Mouse (Mus musculus) embryonic facial prominence, embryonic 13.5 days (tissue): ENCODE results near the gene Atp8b4. TPM values are rescaled to one million over a fixed set of nuclear protein-coding genes. Genes with fewer than 3 reads are reported as not detected.

Experiments used
- ATAC-seq: fragments of 200-750 bp; cut with Nextera tagmentation; 2 replicates; pipeline ENCODE4 v1.8.0; 2017; ENCODE audit warnings: low read depth; ENCODE audit not compliant: insufficient number of reproducible peaks, insufficient read depth, low FRiP score, low TSS enrichment
- H3K27ac ChIP-seq: fragments of 300-500 bp; sonication (generic); 2 replicates; pipeline ENCODE4 v1.5.1; 2015; ENCODE audit warnings: moderate library complexity, mild to moderate bottlenecking, inconsistent platforms
- H3K27me3 ChIP-seq: fragments of 300-500 bp; sonication (generic); 2 replicates; pipeline ENCODE4 v1.6.1; 2015; ENCODE audit warnings: mild to moderate bottlenecking, inconsistent platforms
- H3K36me3 ChIP-seq: fragments of 300-500 bp; sonication (generic); 2 replicates; pipeline ENCODE4 v1.6.1; 2015; ENCODE audit warnings: mild to moderate bottlenecking, inconsistent platforms
- H3K4me1 ChIP-seq: fragments of 300-500 bp; sonication (generic); 2 replicates; pipeline ENCODE4 v1.6.1; 2015; ENCODE audit warnings: inconsistent platforms
- H3K4me2 ChIP-seq: fragments of 300-500 bp; sonication (generic); 2 replicates; pipeline ENCODE4 v1.6.1; 2015; ENCODE audit warnings: moderate library complexity, mild to moderate bottlenecking, inconsistent platforms
- H3K4me3 ChIP-seq: fragments of 300-500 bp; sonication (generic); 2 replicates; pipeline ENCODE4 v1.5.1; 2015; ENCODE audit warnings: mild to moderate bottlenecking, inconsistent platforms
- H3K9ac ChIP-seq: fragments of 300-500 bp; sonication (generic); 2 replicates; pipeline ENCODE4 v1.6.1; 2015; ENCODE audit warnings: mild to moderate bottlenecking, inconsistent platforms
- H3K9me3 ChIP-seq: fragments of 300-500 bp; sonication (generic); 2 replicates; pipeline ENCODE4 v1.6.1; 2016; ENCODE audit warnings: inconsistent platforms
- WGBS: fragments of 180-500 bp; shearing (Covaris S2); methylation state at CpG from one replicate; pipeline ENCODE4 v1.1.7; 2015; ENCODE audit warnings: mixed read lengths; 5-methylcytosine and 5-hydroxymethylcytosine counted together
- polyA plus RNA-seq: library from polyadenylated mRNA; unstranded; fragments of >200 nt; fragmentation: Nextera tagmentation; extraction: Ambion mirVana; gene quantifications from 2 replicates; pipeline ENCODE4 v1.2.1, GENCODE M21; 2015

Gene Atp8b4
- polyA plus RNA-seq, 1 experiment from 2014 or later = 0.63 TPM

DNA sequence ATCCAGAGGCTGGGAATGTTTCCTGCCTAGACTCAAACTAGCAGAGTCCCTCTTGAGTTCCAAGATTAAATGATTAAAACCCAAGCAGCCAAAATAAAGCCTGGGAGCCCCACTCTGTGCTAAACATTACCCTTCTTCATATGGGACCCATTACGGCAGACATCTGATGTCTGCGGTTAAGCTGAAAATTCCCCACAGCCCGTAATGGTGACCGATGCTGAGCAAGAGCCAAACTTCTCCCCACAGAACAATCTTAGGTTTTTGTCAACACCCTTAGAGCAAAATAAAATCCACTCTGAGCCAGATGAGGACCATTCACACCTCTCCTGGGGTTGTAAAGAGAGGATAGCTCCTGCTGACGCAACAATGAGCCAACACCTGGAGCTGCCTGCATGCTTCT lies 120.2 kb downstream of the Atp8b4 start:
- Histone ChIP-seq H3K9ac (no peak overlapping the region), H3K27me3 (no peaks in the 10 kb centered on the region), H3K4me3 (no peak overlapping the region), H3K36me3 (no peaks in the 10 kb centered on the region), H3K27ac (no peak overlapping the region; the same call in 1 of the 2 replicates), H3K9me3 (no peaks in the 10 kb centered on the region), H3K4me2 (no peak overlapping the region; the same call in 1 of the 2 replicates), H3K4me1 (peaks cover 7% of the 10 kb centered on the region; the same call in 1 of the 2 replicates)
- 41% methylated on average over 5 of the region's 5 CpGs for WGBS
- ATAC-seq = no peak

DNA sequence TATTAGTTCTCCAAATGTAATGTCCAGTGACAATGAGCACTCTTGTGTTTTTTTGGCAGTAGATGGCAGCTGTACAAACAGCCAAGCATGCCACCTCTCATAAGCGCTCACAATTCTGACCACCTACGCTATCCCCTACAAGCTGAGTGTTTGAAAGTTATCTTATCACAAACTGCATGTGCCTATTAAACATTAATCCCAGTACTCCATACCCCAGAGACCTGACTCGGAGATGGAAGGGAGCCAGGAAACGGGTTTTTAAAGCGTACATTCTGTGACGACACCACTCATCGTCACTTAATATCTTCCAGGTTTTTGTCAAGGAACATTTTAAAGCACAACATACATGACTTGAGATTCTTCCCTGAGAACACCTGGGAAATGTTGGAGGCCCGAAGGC lies 128.8 kb downstream of the Atp8b4 start:
- H3K9ac ChIP-seq = no peak overlapping the region
- no peaks in the 10 kb centered on the region for H3K9me3 ChIP-seq
- no peaks in the 10 kb centered on the region for H3K4me1 ChIP-seq
- no peaks in the 10 kb centered on the region for H3K27me3 ChIP-seq
- no peak overlapping the region for H3K27ac ChIP-seq
- H3K4me2 ChIP-seq = no peak overlapping the region
- WGBS = 72% methylated on average over 8 of the region's 8 CpGs
- no peak overlapping the region for H3K4me3 ChIP-seq
- ATAC-seq = no peak
- no peaks in the 10 kb centered on the region for H3K36me3 ChIP-seq

DNA sequence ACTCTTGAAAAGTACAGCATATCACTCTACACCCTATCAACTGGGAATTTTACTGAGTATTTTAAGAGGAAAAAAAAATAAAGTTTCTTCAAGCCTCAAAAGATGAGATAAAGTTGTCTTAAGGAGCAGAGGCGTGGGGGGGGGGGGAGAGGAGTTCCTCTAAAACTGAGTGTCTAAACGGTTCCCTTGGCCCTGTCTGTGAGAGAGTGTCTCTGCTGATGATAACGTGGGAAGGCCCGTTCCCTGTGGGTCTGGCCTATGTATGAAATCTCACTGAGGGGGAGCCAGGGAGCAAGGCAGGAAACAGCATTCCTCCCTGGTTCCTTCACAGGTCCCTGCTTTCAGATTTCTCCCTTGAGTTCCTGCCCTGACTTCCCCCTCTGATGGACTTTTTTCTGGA lies 130.7 kb downstream of the Atp8b4 start:
- Histone ChIP-seq H3K4me2 (no peak overlapping the region), H3K4me3 (no peak overlapping the region), H3K27ac (no peak overlapping the region), H3K9ac (no peak overlapping the region), H3K4me1 (no peaks in the 10 kb centered on the region), H3K9me3 (no peaks in the 10 kb centered on the region), H3K36me3 (no peaks in the 10 kb centered on the region), H3K27me3 (no peaks in the 10 kb centered on the region)
- WGBS = 62% methylated on average over 4 of the region's 4 CpGs
- no peak for ATAC-seq

DNA sequence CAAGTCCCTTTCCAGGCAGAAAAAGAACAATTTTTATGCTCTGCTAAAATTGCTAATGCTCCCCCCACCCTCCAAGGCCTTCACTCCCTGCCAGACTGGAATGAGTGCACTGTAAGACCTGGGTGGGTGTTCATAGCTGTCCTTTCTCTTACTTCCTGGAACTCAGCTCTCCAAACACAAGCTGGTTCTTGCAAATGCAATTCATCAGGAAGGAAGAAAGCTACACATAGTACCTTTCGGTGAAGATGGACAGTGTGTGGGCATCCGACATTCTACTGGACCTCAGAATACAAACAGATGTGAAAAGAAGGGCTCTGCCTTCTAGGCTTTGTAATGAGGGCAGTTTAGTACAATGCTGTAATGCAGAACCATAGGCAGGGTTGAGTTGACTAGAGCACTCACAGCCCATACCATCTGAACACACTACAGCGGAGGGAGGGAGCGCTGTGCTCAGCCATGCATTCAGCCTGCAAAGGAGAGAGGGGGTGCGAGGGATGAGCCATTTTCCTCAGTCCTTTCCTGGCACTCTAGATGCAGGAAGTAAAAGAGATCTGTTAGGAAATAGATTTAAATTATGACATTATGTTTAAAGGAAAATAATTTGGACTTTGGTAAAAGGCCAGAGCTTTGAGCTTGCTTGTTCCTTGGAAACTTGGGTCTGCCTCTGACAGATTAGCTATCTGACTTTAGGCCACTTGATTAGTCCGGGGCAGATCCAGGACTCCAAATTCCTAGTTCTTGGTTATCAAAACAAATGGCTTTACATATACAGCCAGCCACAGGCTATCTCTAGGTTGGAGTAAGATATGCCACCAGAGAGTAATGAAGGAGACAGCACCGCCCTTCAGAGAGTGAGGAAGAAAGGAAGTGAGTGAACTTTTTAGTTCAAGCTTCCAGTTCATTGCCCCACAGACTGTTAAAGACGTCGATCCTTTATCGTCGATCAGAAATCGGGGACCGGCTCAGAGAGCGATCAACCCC lies 136.4 kb downstream of the Atp8b4 start:
- no peak for ATAC-seq
- H3K9me3 ChIP-seq = no peaks in the 10 kb centered on the region
- H3K9ac ChIP-seq = no peak overlapping the region
- H3K4me1 ChIP-seq = peaks cover 19% of the 10 kb centered on the region
- H3K27me3 ChIP-seq = no peaks in the 10 kb centered on the region
- H3K4me3 ChIP-seq = no peak overlapping the region
- WGBS = 84% methylated on average over 14 of the region's 14 CpGs
- no peak overlapping the region for H3K27ac ChIP-seq
- H3K4me2 ChIP-seq = no peak overlapping the region
- H3K36me3 ChIP-seq = no peaks in the 10 kb centered on the region

DNA sequence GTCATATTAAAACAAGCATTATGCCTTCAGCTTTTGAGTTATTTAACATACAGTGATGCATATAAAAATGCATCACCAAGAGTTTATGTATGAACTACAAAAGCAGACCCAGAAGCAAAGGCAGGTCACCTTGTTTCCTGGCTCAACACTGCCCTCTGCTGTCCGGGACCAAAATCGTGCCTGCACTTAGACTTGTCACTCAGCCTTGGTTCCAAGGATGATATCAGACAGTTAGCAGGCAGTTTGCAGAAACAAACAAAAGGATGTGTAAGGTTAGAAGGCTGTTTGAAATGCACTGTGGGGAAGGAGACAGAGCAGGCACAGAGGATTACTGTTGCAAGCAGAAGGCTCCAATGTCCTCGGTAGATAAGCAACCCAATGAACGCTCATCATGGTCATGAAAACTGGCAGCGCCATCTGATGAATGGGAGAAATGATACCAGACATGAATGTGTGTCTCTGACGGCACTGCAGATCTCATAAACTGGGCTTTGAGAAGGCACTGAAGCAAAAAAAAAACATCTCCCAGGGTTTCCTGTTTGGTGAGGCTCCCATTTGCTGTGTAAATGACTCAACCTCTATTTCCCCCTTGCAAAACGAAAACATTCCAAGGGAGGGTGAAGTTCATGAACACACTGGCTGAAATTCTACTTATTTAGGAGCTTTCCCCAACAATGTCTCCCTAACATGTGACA lies 137.3 kb downstream of the Atp8b4 start:
- Histone ChIP-seq H3K27me3 (no peaks in the 10 kb centered on the region), H3K4me3 (no peak overlapping the region), H3K4me1 (peaks cover 19% of the 10 kb centered on the region), H3K36me3 (no peaks in the 10 kb centered on the region), H3K9me3 (no peaks in the 10 kb centered on the region), H3K9ac (no peak overlapping the region), H3K27ac (no peak overlapping the region), H3K4me2 (no peak overlapping the region)
- 51% methylated on average over 7 of the region's 7 CpGs for WGBS
- no peak for ATAC-seq

DNA sequence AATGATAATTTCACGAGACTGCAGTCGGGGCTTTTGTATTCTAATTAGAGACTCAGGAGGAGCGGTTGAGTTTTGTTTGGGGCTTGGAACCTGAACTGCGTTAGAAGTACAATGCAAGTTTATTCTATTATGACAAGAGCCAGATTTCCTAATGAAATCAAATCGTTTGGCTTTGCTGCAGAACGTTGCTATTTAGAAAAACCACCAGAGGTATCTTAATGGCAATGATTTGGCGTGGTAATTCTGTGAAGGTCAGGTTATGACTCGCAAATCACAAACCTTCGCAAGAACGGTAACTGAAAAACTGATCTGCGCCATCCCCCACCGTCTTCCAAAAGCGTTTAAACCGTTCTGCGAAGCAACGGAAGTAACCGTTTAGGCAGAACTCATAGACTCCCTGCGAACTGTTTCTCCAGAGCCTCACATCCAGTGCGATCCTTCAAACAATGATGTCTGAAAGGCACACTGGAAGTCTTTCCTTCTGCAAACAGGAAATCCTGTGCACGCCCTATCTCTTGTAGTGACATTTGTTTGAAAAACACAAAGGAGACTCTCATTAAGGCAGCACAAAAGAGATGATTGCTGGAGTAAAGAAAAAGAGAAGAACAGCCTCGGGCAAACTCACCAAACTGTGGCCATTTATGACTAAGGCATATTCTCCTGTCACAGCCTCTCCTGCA lies 139.2 kb downstream of the Atp8b4 start:
- Histone ChIP-seq H3K27ac (peak overlapping the region; percentile 74), H3K9me3 (no peaks in the 10 kb centered on the region)
- 30% methylated on average over 21 of the region's 21 CpGs for WGBS

DNA sequence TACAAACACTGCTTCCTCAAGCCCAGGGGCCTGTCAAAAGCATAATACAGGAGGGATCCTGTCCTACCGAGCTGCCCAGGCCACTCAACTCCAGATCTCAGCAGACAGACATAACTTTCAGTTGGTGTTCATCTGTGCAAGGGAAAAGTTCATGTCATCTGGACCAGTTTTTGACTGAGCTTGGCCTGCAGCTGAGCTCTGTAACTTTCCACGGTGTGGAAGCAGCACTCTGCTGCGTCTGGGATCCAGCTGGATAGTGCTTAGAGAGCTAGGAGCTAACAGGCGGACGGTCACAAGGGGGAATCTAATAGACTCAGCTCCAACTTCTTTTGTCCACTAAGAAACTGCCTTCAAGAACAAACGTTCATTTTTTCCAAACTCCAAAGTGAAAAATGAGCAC lies 139.8 kb downstream of the Atp8b4 start:
- H3K4me1 ChIP-seq = peaks cover 21% of the 10 kb centered on the region
- peak overlapping the region; percentile 74 for H3K27ac ChIP-seq
- H3K9ac ChIP-seq = no peak overlapping the region
- peak overlapping the region; percentile 40 for H3K4me2 ChIP-seq
- no peak overlapping the region for H3K4me3 ChIP-seq
- 0 out of 2 replicates have a peak, but pooled peaks have one; percentile 48 for ATAC-seq
- no peaks in the 10 kb centered on the region for H3K9me3 ChIP-seq
- no peaks in the 10 kb centered on the region for H3K36me3 ChIP-seq
- H3K27me3 ChIP-seq = no peaks in the 10 kb centered on the region
- whole genome bisulfite sequencing = 25% methylated on average over 6 of the region's 6 CpGs

More for the DNA sequence above, 139.2 kb downstream of the Atp8b4 start:
- Histone ChIP-seq H3K36me3 (no peaks in the 10 kb centered on the region), H3K4me3 (no peak overlapping the region), H3K4me1 (peaks cover 19% of the 10 kb centered on the region), H3K4me2 (peak overlapping the region; percentile 40), H3K9ac (no peak overlapping the region), H3K27me3 (no peaks in the 10 kb centered on the region)
- no peak for ATAC-seq

DNA sequence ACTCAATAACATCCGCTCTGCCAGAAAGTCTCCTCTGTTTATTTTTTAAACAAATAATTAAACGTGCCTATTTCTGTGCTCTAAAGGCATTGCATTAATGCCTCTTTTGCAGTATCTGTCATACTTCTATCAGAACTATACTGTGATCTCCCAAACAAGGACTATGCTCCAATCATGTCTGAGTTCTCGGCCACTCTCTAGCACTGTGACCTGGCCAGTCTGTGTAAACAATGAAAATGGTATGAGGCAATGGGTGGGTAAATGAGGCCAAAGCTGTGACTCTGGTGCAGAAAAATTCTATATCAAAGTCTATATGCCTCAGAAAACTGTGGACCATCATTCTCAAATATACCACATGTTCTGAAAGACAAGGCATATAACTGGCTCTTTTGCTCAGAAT lies 140.5 kb downstream of the Atp8b4 start:
- WGBS = 90% methylated on average over 3 of the region's 3 CpGs
- ATAC-seq = no peak

DNA sequence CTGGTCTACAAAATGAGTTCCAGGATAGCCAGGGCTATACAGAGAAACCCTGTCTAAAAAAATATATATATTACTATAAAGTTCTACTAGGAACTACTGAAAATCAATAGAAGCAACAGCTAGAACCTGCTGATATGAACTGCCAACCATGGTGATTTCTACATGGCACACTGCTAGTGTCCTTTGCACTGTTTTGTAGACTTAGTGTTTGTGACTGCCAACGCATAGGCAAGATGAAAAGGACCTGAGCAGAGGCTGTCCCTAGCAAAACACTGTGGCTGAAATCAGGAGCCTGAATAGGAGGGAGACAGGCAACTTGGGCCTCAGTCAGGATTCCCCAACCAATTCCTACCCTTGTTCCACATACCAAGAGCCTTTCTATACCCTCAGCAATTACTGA lies 141.2 kb downstream of the Atp8b4 start:
- H3K4me3 ChIP-seq = no peak overlapping the region
- no peaks in the 10 kb centered on the region for H3K27me3 ChIP-seq
- H3K9me3 ChIP-seq = no peaks in the 10 kb centered on the region
- H3K4me2 ChIP-seq = no peak overlapping the region
- H3K36me3 ChIP-seq = no peaks in the 10 kb centered on the region
- no peak overlapping the region for H3K9ac ChIP-seq
- WGBS = 87% methylated on average over 1 of the region's 1 CpGs
- ATAC-seq = no peak
- H3K4me1 ChIP-seq = peaks cover 21% of the 10 kb centered on the region
- no peak overlapping the region for H3K27ac ChIP-seq

More for the DNA sequence above, 140.5 kb downstream of the Atp8b4 start:
- no peaks in the 10 kb centered on the region for H3K36me3 ChIP-seq
- H3K9me3 ChIP-seq = no peaks in the 10 kb centered on the region
- H3K27ac ChIP-seq = no peak overlapping the region
- no peak overlapping the region for H3K9ac ChIP-seq
- H3K4me3 ChIP-seq = no peak overlapping the region
- peaks cover 21% of the 10 kb centered on the region for H3K4me1 ChIP-seq
- H3K4me2 ChIP-seq = no peak overlapping the region
- no peaks in the 10 kb centered on the region for H3K27me3 ChIP-seq

DNA sequence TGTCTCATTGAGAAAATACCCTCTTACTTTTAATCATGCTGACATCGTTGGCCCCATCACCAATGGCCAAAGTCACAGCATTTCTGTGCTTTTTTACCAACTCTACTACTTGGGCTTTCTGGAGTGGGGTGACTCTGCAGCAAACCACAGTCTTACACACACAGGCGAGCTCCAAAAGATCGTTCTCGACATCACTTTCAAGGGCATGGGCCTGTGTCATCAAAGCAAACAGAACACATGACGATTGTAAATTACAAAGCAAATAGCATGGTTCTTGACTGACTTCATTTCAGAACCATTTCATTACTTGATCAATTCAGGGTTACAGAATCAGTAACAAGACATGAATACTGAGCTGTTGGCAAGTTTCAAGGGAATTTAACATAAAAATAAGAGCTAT lies 141.7 kb downstream of the Atp8b4 start:
- peaks cover 21% of the 10 kb centered on the region for H3K4me1 ChIP-seq
- no peaks in the 10 kb centered on the region for H3K36me3 ChIP-seq
- H3K27ac ChIP-seq = no peak overlapping the region
- H3K27me3 ChIP-seq = no peaks in the 10 kb centered on the region
- no peaks in the 10 kb centered on the region for H3K9me3 ChIP-seq
- WGBS = 89% methylated on average over 5 of the region's 5 CpGs
- no peak for ATAC-seq
- no peak overlapping the region for H3K4me3 ChIP-seq
- no peak overlapping the region for H3K9ac ChIP-seq
- H3K4me2 ChIP-seq = no peak overlapping the region

DNA sequence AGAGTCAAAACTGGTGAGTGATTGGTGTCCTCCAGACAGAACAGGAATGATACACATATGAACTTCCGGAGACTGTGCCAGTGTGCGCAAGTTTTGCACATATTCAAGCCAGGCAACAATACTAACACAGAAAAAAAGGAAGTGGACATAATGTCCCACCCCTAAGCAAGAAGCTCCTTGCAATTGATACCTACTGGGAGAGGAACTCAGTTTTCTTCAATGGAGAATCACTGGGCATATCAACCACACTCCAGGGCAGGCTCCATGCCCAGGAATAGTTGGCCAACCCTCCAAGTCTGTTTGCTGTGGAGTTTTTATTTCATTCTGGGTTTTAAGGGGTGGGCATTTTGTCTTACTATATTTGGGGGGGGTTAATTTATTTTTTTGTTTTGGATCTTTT lies 145.2 kb downstream of the Atp8b4 start:
- H3K36me3 ChIP-seq = no peaks in the 10 kb centered on the region
- no peak for ATAC-seq
- H3K27me3 ChIP-seq = no peaks in the 10 kb centered on the region
- no peak overlapping the region for H3K27ac ChIP-seq
- peaks cover 2% of the 10 kb centered on the region; the same call in 1 of the 2 replicates for H3K4me1 ChIP-seq
- no peak overlapping the region for H3K9ac ChIP-seq
- no peak overlapping the region for H3K4me2 ChIP-seq
- no peaks in the 10 kb centered on the region for H3K9me3 ChIP-seq
- 93% methylated on average over 2 of the region's 2 CpGs for WGBS
- H3K4me3 ChIP-seq = no peak overlapping the region
